Mouse (Mus musculus) stomach, postnatal 0 days (tissue): Measurements from ENCODE around the gene Ston1. TPM values are rescaled to one million over a fixed set of nuclear protein-coding genes. Genes with fewer than 3 reads are reported as not detected.

ENCODE experiments used
- ATAC-seq: fragments of 200-750 bp; cut with Nextera tagmentation; 2 replicates; pipeline ENCODE4 v1.8.0; 2017; ENCODE audit not compliant: low FRiP score, low TSS enrichment
- DNase-seq: peaks from one replicate; pipeline ENCODE4 v3.0.0-alpha.2; 2016; ENCODE audit warnings: low spot score
- H3K27ac ChIP-seq: fragments of 300-500 bp; sonication (generic); replicated peaks from 2 replicates; pipeline ENCODE4 v1.5.1; 2014; ENCODE audit warnings: mild to moderate bottlenecking, control low read depth
- H3K27me3 ChIP-seq: fragments of 300-500 bp; sonication (generic); 2 replicates; pipeline ENCODE4 v1.6.1; 2014; ENCODE audit warnings: low read length; ENCODE audit not compliant: control insufficient read depth, insufficient read depth
- H3K36me3 ChIP-seq: fragments of 300-500 bp; sonication (generic); 2 replicates; pipeline ENCODE4 v1.6.1; 2014; ENCODE audit warnings: low read length, mixed read lengths; ENCODE audit not compliant: control insufficient read depth, insufficient read depth
- H3K4me1 ChIP-seq: fragments of 300-500 bp; sonication (generic); replicated peaks from 2 replicates; pipeline ENCODE4 v1.6.1; 2014; ENCODE audit warnings: antibody characterized with exemption; ENCODE audit not compliant: control insufficient read depth, insufficient read depth
- H3K4me2 ChIP-seq: fragments of 300-500 bp; sonication (generic); replicated peaks from 2 replicates; pipeline ENCODE4 v1.6.1; 2014; ENCODE audit warnings: low read depth, mild to moderate bottlenecking, control low read depth, moderate library complexity
- H3K4me3 ChIP-seq: fragments of 300-500 bp; sonication (generic); 2 replicates; pipeline ENCODE4 v1.5.1; 2014; ENCODE audit warnings: low read depth, low read length, control low read depth
- H3K9ac ChIP-seq: fragments of 300-500 bp; sonication (generic); 2 replicates; pipeline ENCODE4 v1.6.1; 2014; ENCODE audit warnings: mild to moderate bottlenecking, low read length, control low read depth, mixed read lengths
- H3K9me3 ChIP-seq: fragments of 300-500 bp; sonication (generic); 2 replicates; pipeline ENCODE4 v1.6.1; 2016; ENCODE audit warnings: low read length; ENCODE audit not compliant: control insufficient read depth
- CTCF ChIP-seq: IDR thresholded peaks from 2 replicates; pipeline ENCODE4 v1.5.1; 2016; ENCODE audit warnings: antibody characterized with exemption, low read depth, mild to moderate bottlenecking, moderate library complexity
- EP300 ChIP-seq: optimal IDR thresholded peaks from 2 replicates; pipeline ENCODE3; 2016; ENCODE audit warnings: antibody characterized with exemption
- WGBS: fragments of 180-500 bp; shearing (Covaris S2); extraction: QIAGEN DNeasy Blood & Tissue Kit; methylation state at CpG from one replicate; pipeline ENCODE4 v1.1.7; 2014; 5-methylcytosine and 5-hydroxymethylcytosine counted together
- polyA plus RNA-seq: library from polyadenylated mRNA; unstranded; fragments of >200 nt; fragmentation: Nextera tagmentation; extraction: Ambion mirVana; gene quantifications from 2 replicates; pipeline ENCODE4 v1.2.1, GENCODE M21; 2015

Gene Ston1
- polyA plus RNA-seq, 1 experiment from 2014 or later = 5.1 TPM

DNA sequence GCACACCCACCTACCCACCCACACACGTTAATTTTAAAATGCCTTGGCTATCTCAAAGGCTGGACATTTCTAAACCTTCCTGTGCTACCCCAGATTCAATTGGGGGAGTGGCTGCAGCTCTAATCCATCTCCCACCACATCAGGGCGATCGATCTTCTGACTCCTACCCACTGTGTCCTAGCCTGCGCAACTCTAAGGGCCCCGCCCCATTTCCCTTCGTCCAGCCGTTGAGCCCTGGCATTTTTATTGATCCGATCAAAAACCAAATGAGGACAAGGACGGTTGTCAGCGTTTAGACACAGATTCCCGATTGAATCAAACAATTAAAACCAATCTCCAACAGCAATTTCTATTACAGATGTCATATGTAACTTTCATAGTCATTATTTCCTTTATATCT, 6.5 kb downstream of the Ston1 start:
- Histone ChIP-seq H3K27me3 (no peaks in the 10 kb centered on the region), H3K9me3 (no peaks in the 10 kb centered on the region), H3K27ac (no peak overlapping the region), H3K4me3 (no peak overlapping the region), H3K36me3 (no peaks in the 10 kb centered on the region; the same call in 1 of the 2 replicates), H3K4me1 (peaks cover 5% of the 10 kb centered on the region; the same call in 1 of the 2 replicates), H3K4me2 (no peak overlapping the region), H3K9ac (no peak overlapping the region)
- DNase-seq (no peak), ATAC-seq (no peak)
- TF ChIP-seq EP300 (no peak), CTCF (no peak)
- 80% methylated on average over 11 of the region's 11 CpGs for WGBS

- Histone ChIP-seq H3K4me3 (no peak overlapping the region), H3K9me3 (no peaks in the 10 kb centered on the region), H3K36me3 (no peaks in the 10 kb centered on the region; the same call in 1 of the 2 replicates), H3K4me1 (no peaks in the 10 kb centered on the region), H3K27me3 (no peaks in the 10 kb centered on the region), H3K9ac (no peak overlapping the region), H3K4me2 (no peak overlapping the region), H3K27ac (no peak overlapping the region)
- 67% methylated on average over 2 of the region's 2 CpGs for WGBS
- no peak for TF ChIP-seq CTCF
- no peak for TF ChIP-seq EP300
- no peak for DNase-seq
- ATAC-seq = no peak
Measured at GRCm38 (mm10) chr17:88606056-88606455, 8.6 kb downstream of the Ston1 start.

GRCm38 (mm10) chr17:88609361-88609760, 11.9 kb downstream of the Ston1 start:
- Histone ChIP-seq H3K9ac (no peak overlapping the region), H3K36me3 (no peaks in the 10 kb centered on the region; the same call in 1 of the 2 replicates), H3K4me1 (no peaks in the 10 kb centered on the region), H3K27ac (no peak overlapping the region), H3K9me3 (no peaks in the 10 kb centered on the region), H3K4me3 (no peak overlapping the region), H3K4me2 (no peak overlapping the region), H3K27me3 (no peaks in the 10 kb centered on the region)
- TF ChIP-seq CTCF (no peak), EP300 (no peak)
- DNase-seq = no peak
- WGBS = 86% methylated on average over 15 of the region's 15 CpGs
- no peak for ATAC-seq

- no peak overlapping the region for H3K4me3 ChIP-seq
- TF ChIP-seq EP300 = no peak
- no peak for TF ChIP-seq CTCF
- H3K4me2 ChIP-seq = no peak overlapping the region
- H3K27ac ChIP-seq = no peak overlapping the region
- no peaks in the 10 kb centered on the region for H3K27me3 ChIP-seq
- H3K9ac ChIP-seq = no peak overlapping the region
- WGBS = 65% methylated on average over 2 of the region's 2 CpGs
- no peak for ATAC-seq
- no peaks in the 10 kb centered on the region for H3K36me3 ChIP-seq
- no peaks in the 10 kb centered on the region for H3K9me3 ChIP-seq
- no peak for DNase-seq
- no peaks in the 10 kb centered on the region for H3K4me1 ChIP-seq
Measured at GRCm38 (mm10) chr17:88611057-88611456, 13.6 kb downstream of the Ston1 start.

GRCm38 (mm10) chr17:88613172-88613571, 15.7 kb downstream of the Ston1 start:
- Histone ChIP-seq H3K9me3 (no peaks in the 10 kb centered on the region), H3K27ac (no peak overlapping the region), H3K27me3 (no peaks in the 10 kb centered on the region), H3K36me3 (no peaks in the 10 kb centered on the region), H3K9ac (no peak overlapping the region), H3K4me1 (no peaks in the 10 kb centered on the region), H3K4me2 (no peak overlapping the region), H3K4me3 (no peak overlapping the region)
- DNase-seq (peak; percentile 69), ATAC-seq (peak; percentile 41)
- TF ChIP-seq CTCF (no peak), EP300 (no peak)
- whole genome bisulfite sequencing = 45% methylated on average over 6 of the region's 6 CpGs

DNA sequence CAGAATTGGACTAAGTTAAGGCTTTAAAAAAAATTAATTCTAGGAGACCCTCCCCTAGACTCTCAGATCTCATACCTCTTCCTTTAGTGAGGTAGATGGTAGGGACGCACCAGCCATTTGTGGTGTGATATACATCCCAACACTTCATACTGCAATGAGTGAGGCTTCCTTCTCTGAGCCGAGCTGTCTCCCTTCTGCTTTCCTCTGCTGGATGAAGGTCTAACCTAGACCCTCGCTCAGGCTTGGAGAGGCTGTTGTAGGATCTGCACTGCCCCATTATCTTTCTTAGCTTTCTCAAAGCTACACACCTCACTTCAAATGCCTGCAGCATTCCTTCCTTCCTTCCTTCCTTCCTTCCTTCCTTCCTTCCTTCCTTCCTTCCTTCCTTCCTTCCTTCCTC, 16.2 kb downstream of the Ston1 start:
- Histone ChIP-seq H3K4me1 (no peaks in the 10 kb centered on the region), H3K4me2 (no peak overlapping the region), H3K9ac (no peak overlapping the region), H3K4me3 (no peak overlapping the region), H3K36me3 (no peaks in the 10 kb centered on the region), H3K27me3 (no peaks in the 10 kb centered on the region), H3K9me3 (no peaks in the 10 kb centered on the region), H3K27ac (peak overlapping the region; percentile 67; the same call in 1 of the 2 replicates)
- WGBS = 80% methylated on average over 3 of the region's 3 CpGs
- DNase-seq (no peak), ATAC-seq (no peak)
- no peak for TF ChIP-seq EP300
- no peak for TF ChIP-seq CTCF
